Mouse (Mus musculus) adrenal gland (tissue): Measurements from ENCODE around the gene Gm3727.
"Not testable (repeated sequence)": the region's sequence is repeated elsewhere in the genome, so short reads cannot be mapped to it uniquely, and the experiment has no call there.

ENCODE experiments used
- intact Hi-C: fragments of 180-260 bp; cut with DNase I; formaldehyde crosslinking; loops from one replicate; pipeline ENCODE4 v1.15.1; 2025
- long read RNA-seq, 2 experiments: library from polyadenylated mRNA; unstranded; transcript quantifications; one replicate each; pipeline ENCODE4 v2.0.0; 2020; ENCODE audit warnings: borderline replicate concordance in 1 of 2; ENCODE audit not compliant: insufficient replicate concordance in 1 of 2

Gm3727 gene
- long read RNA-seq, experiment 1 = 0 reads
- long read RNA-seq, experiment 2 = 0 reads

DNA sequence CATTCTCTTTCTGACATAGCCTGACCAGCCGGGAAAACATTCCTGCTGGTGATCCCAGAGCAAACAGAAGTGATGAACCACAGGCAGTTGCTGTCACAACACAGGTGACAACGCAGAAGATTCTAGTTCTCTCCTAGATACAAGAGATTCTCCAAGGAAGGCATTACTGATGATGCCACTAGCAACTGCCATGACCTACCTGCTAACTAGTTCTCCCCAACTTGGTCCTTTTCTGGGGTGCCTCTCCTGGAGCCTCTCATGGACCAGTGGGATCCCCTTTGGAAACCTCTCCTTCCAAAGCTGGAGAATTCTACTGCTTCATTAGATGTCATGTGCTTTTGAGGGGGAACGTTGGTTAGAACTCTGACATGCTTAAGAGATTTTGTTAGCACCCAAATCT lies at the start of gene Gm3727:
Gene Gm3727 (minus strand): TSS at position 101 of the 400 bp plus-strand sequence.
- intact Hi-C loops = not testable (repeated sequence)

DNA sequence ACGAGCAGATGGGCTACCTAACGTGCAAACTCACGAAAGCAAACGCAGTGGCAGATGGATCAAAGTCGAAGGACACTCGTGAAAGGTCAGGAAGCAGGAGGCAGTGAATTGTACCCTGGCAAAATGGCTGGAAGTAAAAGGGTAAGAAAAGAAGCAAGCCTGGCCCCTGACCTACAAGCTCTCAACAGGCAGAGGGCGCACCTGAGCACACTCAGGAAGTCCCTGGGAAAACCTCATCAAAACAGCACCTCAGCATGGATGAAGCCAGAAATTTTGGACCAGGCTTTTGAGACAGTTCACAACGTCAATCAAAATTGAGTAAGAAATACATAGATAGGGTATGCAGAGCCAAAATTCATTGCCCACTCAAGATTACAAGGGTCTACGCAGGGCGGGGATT lies 21.0 kb downstream of the Gm3727 start:
- intact Hi-C loops = not testable (repeated sequence)
